Mouse (Mus musculus): ENCODE measurements at regions not wholly inside any gene's neighbourhood (a gene's known extent, or its start where the extent isn't known, plus 50 kb on each side); places are given as distances from the start of the nearest gene placed in this dataset.

GRCm38 (mm10) chr1:137565573-137566048 lies 605.4 kb upstream of the Nr5a2 start:
- Histone ChIP-seq H3K9me3 (ENCODE audit: control insufficient read depth, low read length) (no peaks in the 10 kb centered on the region), H3K9ac (ENCODE audit: low read depth, low read length) (no peak overlapping the region), H3K4me2 (ENCODE audit: low read depth, low read length) (no peak overlapping the region), H3K27me3 (replicated peaks; ENCODE audit: control insufficient read depth, insufficient read depth, low read length) (no peaks in the 10 kb centered on the region), H3K4me3 (ENCODE audit: low read length) (no peak overlapping the region), H3K4me1 (ENCODE audit: control insufficient read depth, insufficient read depth, low read length) (no peaks in the 10 kb centered on the region), H3K36me3 (ENCODE audit: control insufficient read depth, insufficient read depth, low read length) (no peaks in the 10 kb centered on the region), H3K27ac (ENCODE audit: low read length) (no peak overlapping the region)
- WGBS: 81% methylated on average over 4 of the region's 4 CpGs
- ATAC-seq: no peak

GRCm38 (mm10) chr1:137561686-137562085 lies 601.4 kb upstream of the Nr5a2 start:
- H3K27ac ChIP-seq (ENCODE audit: low read length): no peak overlapping the region
- no peaks in the 10 kb centered on the region for H3K36me3 ChIP-seq (ENCODE audit: control insufficient read depth, insufficient read depth, low read length)
- no peaks in the 10 kb centered on the region for H3K4me1 ChIP-seq (ENCODE audit: control insufficient read depth, insufficient read depth, low read length)
- no peaks in the 10 kb centered on the region for H3K27me3 ChIP-seq (replicated peaks; ENCODE audit: control insufficient read depth, insufficient read depth, low read length)
- no peak overlapping the region for H3K4me3 ChIP-seq (ENCODE audit: low read length)
- no peaks in the 10 kb centered on the region for H3K9me3 ChIP-seq (ENCODE audit: control insufficient read depth, low read length)
- WGBS: 90% methylated on average over 3 of the region's 3 CpGs
- ATAC-seq: no peak
- no peak overlapping the region for H3K9ac ChIP-seq (ENCODE audit: low read depth, low read length)
- H3K4me2 ChIP-seq (ENCODE audit: low read depth, low read length): no peak overlapping the region

DNA sequence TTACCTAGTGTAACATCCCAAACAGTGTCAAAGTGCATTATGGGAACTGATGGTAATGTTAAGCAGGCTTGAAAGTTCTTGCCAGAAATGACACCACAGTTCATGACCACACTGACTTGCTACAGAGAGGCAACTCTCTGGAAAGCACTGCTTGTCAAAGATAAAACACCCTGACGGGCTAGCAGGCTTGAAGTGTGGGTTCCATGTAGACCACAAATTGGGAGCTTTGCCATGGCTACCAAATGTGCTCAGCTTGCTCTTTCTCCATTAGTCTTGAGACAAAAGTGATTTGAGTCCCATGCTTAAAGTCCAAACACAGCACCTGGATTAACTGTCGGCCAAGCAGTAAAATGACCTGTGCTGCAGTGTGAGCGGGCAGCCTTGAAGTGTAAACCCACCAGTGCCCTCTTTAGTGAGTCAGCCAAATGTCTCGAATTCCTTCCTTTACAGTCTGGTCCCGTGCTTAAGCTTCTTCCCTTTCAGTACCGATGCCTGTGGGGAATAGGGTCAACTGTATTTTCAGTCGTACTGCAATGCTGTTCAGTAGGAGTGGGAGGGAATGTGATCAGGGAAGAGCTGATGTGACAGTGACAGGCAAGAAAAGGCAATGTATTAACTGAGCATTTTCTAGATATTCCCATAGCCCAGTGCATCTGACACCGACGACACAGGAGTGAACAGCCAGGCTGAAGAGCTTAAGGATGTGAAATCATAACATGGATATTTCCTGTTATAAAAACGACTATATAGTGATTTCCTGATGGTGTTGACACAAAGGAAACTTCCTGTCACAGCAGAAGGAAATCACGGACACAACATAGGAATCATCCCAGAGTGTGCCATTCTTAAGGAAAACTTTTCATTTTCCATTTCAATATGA lies 600.4 kb upstream of the Nr5a2 start:
- ATAC-seq: no peak
- H3K27ac ChIP-seq (ENCODE audit: low read length): 0 out of 2 replicates have a peak overlapping the region, but pooled peaks have one; percentile 18
- H3K36me3 ChIP-seq (ENCODE audit: control insufficient read depth, insufficient read depth, low read length): no peaks in the 10 kb centered on the region
- no peaks in the 10 kb centered on the region for H3K9me3 ChIP-seq (ENCODE audit: control insufficient read depth, low read length)
- no peak overlapping the region for H3K4me3 ChIP-seq (ENCODE audit: low read length)
- no peaks in the 10 kb centered on the region for H3K27me3 ChIP-seq (replicated peaks; ENCODE audit: control insufficient read depth, insufficient read depth, low read length)
- 56% methylated on average over 11 of the region's 11 CpGs for WGBS
- no peak overlapping the region for H3K4me2 ChIP-seq (ENCODE audit: low read depth, low read length)
- no peaks in the 10 kb centered on the region for H3K4me1 ChIP-seq (ENCODE audit: control insufficient read depth, insufficient read depth, low read length)
- no peak overlapping the region for H3K9ac ChIP-seq (ENCODE audit: low read depth, low read length)

GRCm38 (mm10) chr1:137549659-137550058 lies 589.4 kb upstream of the Nr5a2 start:
- Histone ChIP-seq H3K4me2 (ENCODE audit: low read depth, low read length) (no peak overlapping the region), H3K9ac (ENCODE audit: low read depth, low read length) (no peak overlapping the region)

DNA sequence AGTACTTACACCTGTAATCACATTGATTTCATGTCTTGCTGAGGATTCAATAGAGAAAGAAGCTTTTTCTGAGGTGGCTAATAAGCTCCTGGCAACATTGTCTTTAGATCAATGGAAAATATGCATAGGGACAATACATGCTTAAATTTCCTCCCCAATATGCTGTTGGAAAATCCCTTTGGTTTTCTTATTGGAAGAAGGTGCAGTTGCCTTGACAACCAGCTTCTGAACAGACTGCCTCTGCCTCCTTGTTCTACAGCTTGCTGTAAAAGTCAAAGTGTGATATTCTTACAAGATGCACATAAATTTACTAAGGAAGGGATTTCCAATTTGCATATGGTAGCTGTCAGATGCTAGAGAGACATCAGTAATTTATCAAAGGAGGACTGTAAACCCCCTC lies 585.4 kb upstream of the Nr5a2 start:
- H3K36me3 ChIP-seq (ENCODE audit: control insufficient read depth, insufficient read depth, low read length): no peaks in the 10 kb centered on the region
- H3K9ac ChIP-seq (ENCODE audit: low read depth, low read length): no peak overlapping the region
- no peak overlapping the region for H3K27ac ChIP-seq (ENCODE audit: low read length)
- no peak for ATAC-seq
- H3K4me3 ChIP-seq (ENCODE audit: low read length): no peak overlapping the region
- no peaks in the 10 kb centered on the region for H3K27me3 ChIP-seq (replicated peaks; ENCODE audit: control insufficient read depth, insufficient read depth, low read length)
- no peak overlapping the region for H3K4me2 ChIP-seq (ENCODE audit: low read depth, low read length)
- no peaks in the 10 kb centered on the region for H3K9me3 ChIP-seq (ENCODE audit: control insufficient read depth, low read length)
- no peaks in the 10 kb centered on the region for H3K4me1 ChIP-seq (ENCODE audit: control insufficient read depth, insufficient read depth, low read length)

More at GRCm38 (mm10) chr1:137549659-137550058, 589.4 kb upstream of the Nr5a2 start:
- Histone ChIP-seq H3K27me3 (replicated peaks; ENCODE audit: control insufficient read depth, insufficient read depth, low read length) (no peaks in the 10 kb centered on the region), H3K27ac (ENCODE audit: low read length) (no peak overlapping the region), H3K4me3 (ENCODE audit: low read length) (no peak overlapping the region), H3K4me1 (ENCODE audit: control insufficient read depth, insufficient read depth, low read length) (no peaks in the 10 kb centered on the region), H3K9me3 (ENCODE audit: control insufficient read depth, low read length) (no peaks in the 10 kb centered on the region), H3K36me3 (ENCODE audit: control insufficient read depth, insufficient read depth, low read length) (no peaks in the 10 kb centered on the region)
- ATAC-seq: no peak
- 90% methylated on average over 1 of the region's 1 CpGs for WGBS

GRCm38 (mm10) chr1:137543828-137544227 lies 583.6 kb upstream of the Nr5a2 start:
- WGBS: 77% methylated on average over 3 of the region's 3 CpGs
- H3K4me2 ChIP-seq (ENCODE audit: low read depth, low read length): no peak overlapping the region

GRCm38 (mm10) chr1:137541453-137541852 lies 581.2 kb upstream of the Nr5a2 start:
- WGBS: 82% methylated on average over 9 of the region's 9 CpGs
- no peaks in the 10 kb centered on the region for H3K9me3 ChIP-seq (ENCODE audit: control insufficient read depth, low read length)
- no peaks in the 10 kb centered on the region for H3K36me3 ChIP-seq (ENCODE audit: control insufficient read depth, insufficient read depth, low read length)
- ATAC-seq: no peak
- H3K4me1 ChIP-seq (ENCODE audit: control insufficient read depth, insufficient read depth, low read length): no peaks in the 10 kb centered on the region
- H3K4me3 ChIP-seq (ENCODE audit: low read length): no peak overlapping the region
- H3K27ac ChIP-seq (ENCODE audit: low read length): no peak overlapping the region
- no peak overlapping the region for H3K9ac ChIP-seq (ENCODE audit: low read depth, low read length)
- H3K27me3 ChIP-seq (replicated peaks; ENCODE audit: control insufficient read depth, insufficient read depth, low read length): no peaks in the 10 kb centered on the region
- H3K4me2 ChIP-seq (ENCODE audit: low read depth, low read length): no peak overlapping the region

More at GRCm38 (mm10) chr1:137543828-137544227, 583.6 kb upstream of the Nr5a2 start:
- Histone ChIP-seq H3K9ac (ENCODE audit: low read depth, low read length) (no peak overlapping the region), H3K4me1 (ENCODE audit: control insufficient read depth, insufficient read depth, low read length) (no peaks in the 10 kb centered on the region), H3K4me3 (ENCODE audit: low read length) (no peak overlapping the region), H3K27ac (ENCODE audit: low read length) (no peak overlapping the region), H3K36me3 (ENCODE audit: control insufficient read depth, insufficient read depth, low read length) (no peaks in the 10 kb centered on the region), H3K9me3 (ENCODE audit: control insufficient read depth, low read length) (no peaks in the 10 kb centered on the region), H3K27me3 (replicated peaks; ENCODE audit: control insufficient read depth, insufficient read depth, low read length) (no peaks in the 10 kb centered on the region)
- ATAC-seq: no peak

GRCm38 (mm10) chr1:137539424-137540116 lies 579.3 kb upstream of the Nr5a2 start:
- 58% methylated on average over 12 of the region's 12 CpGs for WGBS
- H3K4me2 ChIP-seq (ENCODE audit: low read depth, low read length): no peak overlapping the region
- no peak overlapping the region for H3K9ac ChIP-seq (ENCODE audit: low read depth, low read length)
- H3K4me1 ChIP-seq (ENCODE audit: control insufficient read depth, insufficient read depth, low read length): no peaks in the 10 kb centered on the region
- no peak overlapping the region for H3K27ac ChIP-seq (ENCODE audit: low read length)
- no peaks in the 10 kb centered on the region for H3K36me3 ChIP-seq (ENCODE audit: control insufficient read depth, insufficient read depth, low read length)
- no peak for ATAC-seq
- H3K9me3 ChIP-seq (ENCODE audit: control insufficient read depth, low read length): no peaks in the 10 kb centered on the region
- H3K27me3 ChIP-seq (replicated peaks; ENCODE audit: control insufficient read depth, insufficient read depth, low read length): no peaks in the 10 kb centered on the region
- H3K4me3 ChIP-seq (ENCODE audit: low read length): no peak overlapping the region

- WGBS: 85% methylated on average over 2 of the region's 2 CpGs
- H3K27ac ChIP-seq (ENCODE audit: low read length): no peak overlapping the region
- H3K9me3 ChIP-seq (ENCODE audit: control insufficient read depth, low read length): no peaks in the 10 kb centered on the region
- no peak for ATAC-seq
- H3K27me3 ChIP-seq (replicated peaks; ENCODE audit: control insufficient read depth, insufficient read depth, low read length): no peaks in the 10 kb centered on the region
- H3K9ac ChIP-seq (ENCODE audit: low read depth, low read length): no peak overlapping the region
- H3K36me3 ChIP-seq (ENCODE audit: control insufficient read depth, insufficient read depth, low read length): no peaks in the 10 kb centered on the region
- no peak overlapping the region for H3K4me3 ChIP-seq (ENCODE audit: low read length)
- 0 out of 2 replicates have a peak, but pooled peaks cover under 1% of the 10 kb centered on the region for H3K4me1 ChIP-seq (ENCODE audit: control insufficient read depth, insufficient read depth, low read length)
- no peak overlapping the region for H3K4me2 ChIP-seq (ENCODE audit: low read depth, low read length)
Observed at GRCm38 (mm10) chr1:137514750-137515149, 554.5 kb upstream of the Nr5a2 start.
